Mouse (Mus musculus): ENCODE data around the gene Faf1.

The Faf1 gene

GRCm38 (mm10) chr4:109676218-109677215 lies at the start of gene Faf1:
Faf1 (plus strand) TSS chr4:109676588.
- peak; percentile 97 for DNase-seq (ENCODE audit: low spot score)

- no peak for DNase-seq (ENCODE audit: low spot score)
These were observed 46.2 kb upstream of the Faf1 start for GRCm38 (mm10) chr4:109630215-109630614.

GRCm38 (mm10) chr4:109631029-109631428 lies 45.4 kb upstream of the Faf1 start:
- DNase-seq (ENCODE audit: low spot score): no peak

GRCm38 (mm10) chr4:109634971-109635370 lies 41.4 kb upstream of the Faf1 start:
- DNase-seq (ENCODE audit: low spot score): no peak

- DNase-seq (ENCODE audit: low spot score): no peak
These were observed 37.0 kb upstream of the Faf1 start for GRCm38 (mm10) chr4:109639356-109639755.

GRCm38 (mm10) chr4:109640141-109640540 lies 36.2 kb upstream of the Faf1 start:
- DNase-seq (ENCODE audit: low spot score): no peak

- no peak for DNase-seq (ENCODE audit: low spot score)
These were observed 34.9 kb upstream of the Faf1 start for GRCm38 (mm10) chr4:109641451-109641850.

- DNase-seq (ENCODE audit: low spot score): no peak
These were observed 29.1 kb upstream of the Faf1 start for GRCm38 (mm10) chr4:109647281-109647680.

- DNase-seq (ENCODE audit: low spot score): no peak
These were observed 27.1 kb upstream of the Faf1 start for GRCm38 (mm10) chr4:109649331-109649730.

GRCm38 (mm10) chr4:109653251-109653650 lies 23.1 kb upstream of the Faf1 start:
- DNase-seq (ENCODE audit: low spot score): peak; percentile 19

GRCm38 (mm10) chr4:109654701-109655100 lies 21.7 kb upstream of the Faf1 start:
- no peak for DNase-seq (ENCODE audit: low spot score)

GRCm38 (mm10) chr4:109655738-109656137 lies 20.6 kb upstream of the Faf1 start:
- DNase-seq (ENCODE audit: low spot score): peak; percentile 22

GRCm38 (mm10) chr4:109656301-109656700 lies 20.1 kb upstream of the Faf1 start:
- peak; percentile 43 for DNase-seq (ENCODE audit: low spot score)

- peak; percentile 66 for DNase-seq (ENCODE audit: low spot score)
These were observed 19.2 kb upstream of the Faf1 start for GRCm38 (mm10) chr4:109657021-109657850.

- peak; percentile 62 for DNase-seq (ENCODE audit: low spot score)
These were observed 18.4 kb upstream of the Faf1 start for GRCm38 (mm10) chr4:109657851-109658500.

- peak; percentile 48 for DNase-seq (ENCODE audit: low spot score)
These were observed 17.6 kb upstream of the Faf1 start for GRCm38 (mm10) chr4:109658826-109659225.

- DNase-seq (ENCODE audit: low spot score): peak; percentile 55
These were observed 16.8 kb upstream of the Faf1 start for GRCm38 (mm10) chr4:109659571-109659970.

GRCm38 (mm10) chr4:109660568-109660967 lies 15.8 kb upstream of the Faf1 start:
- DNase-seq (ENCODE audit: low spot score): peak; percentile 23

GRCm38 (mm10) chr4:109661183-109661582 lies 15.2 kb upstream of the Faf1 start:
- peak; percentile 50 for DNase-seq (ENCODE audit: low spot score)

- peak; percentile 55 for DNase-seq (ENCODE audit: low spot score)
These were observed 14.1 kb upstream of the Faf1 start for GRCm38 (mm10) chr4:109662271-109662670.

GRCm38 (mm10) chr4:109664091-109664490 lies 12.3 kb upstream of the Faf1 start:
- peak; percentile 49 for DNase-seq (ENCODE audit: low spot score)

Data from embryo, embryonic 10.5 days (tissue).